Mouse (Mus musculus) liver, adult 2 months (tissue): ENCODE results near the gene Ccdc183.

Source experiments
- CTCF ChIP-seq: fragments of 200-500 bp; IDR thresholded peaks from 2 replicates; pipeline ENCODE4 v1.5.1; 2011; ENCODE audit warnings: low read depth, low read length, control low read depth
- POLR2A ChIP-seq: fragments of 200-500 bp; IDR thresholded peaks from 2 replicates; pipeline ENCODE4 v1.6.1; 2011; ENCODE audit warnings: low read length, control low read depth; ENCODE audit not compliant: insufficient read depth; ENCODE audit errors: extremely low read depth

- no peak for TF ChIP-seq POLR2A
- TF ChIP-seq CTCF = peak; percentile 85
Measured at GRCm38 (mm10) chr2:25581294-25581864, 36.1 kb downstream of the Ccdc183 start, which contains the start of gene Ajm1.
